Mouse (Mus musculus) lung, postnatal 0 days (tissue): ENCODE results near the gene Cnga1.

ENCODE experiments used
- CTCF ChIP-seq: IDR thresholded peaks from 2 replicates; pipeline ENCODE4 v1.5.1; 2016; ENCODE audit warnings: antibody characterized with exemption, mild to moderate bottlenecking
- EP300 ChIP-seq: IDR thresholded peaks from 2 replicates; pipeline ENCODE4 v1.6.1; 2016; ENCODE audit warnings: antibody characterized with exemption, mild to moderate bottlenecking, control low read depth

DNA sequence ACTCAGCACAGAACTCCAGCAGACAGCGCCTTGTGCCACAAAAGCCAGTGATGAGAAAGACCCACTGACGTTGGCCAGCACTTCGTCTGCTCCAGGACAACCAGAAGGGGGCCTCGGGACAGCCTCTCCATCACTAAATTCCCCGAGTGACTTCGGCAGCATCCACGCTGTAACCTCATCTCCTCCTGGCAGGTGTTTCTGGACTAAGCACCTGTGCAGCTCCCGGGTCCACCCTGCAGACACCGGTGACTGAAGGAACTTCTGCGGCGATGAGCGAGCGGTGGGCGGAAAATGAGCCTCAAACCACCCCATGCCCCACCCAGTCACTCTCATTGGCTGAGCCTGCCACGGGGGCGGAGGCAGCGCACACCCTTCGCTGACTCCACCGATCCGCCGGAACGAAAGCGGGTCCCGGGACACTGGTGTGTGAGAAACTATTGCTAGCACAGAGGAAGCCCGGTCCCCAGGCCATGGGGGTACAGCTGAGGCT lies 3.4 kb upstream of the Cnga1 start, which contains the start of gene Nipal1:
- no peak for TF ChIP-seq EP300
- TF ChIP-seq CTCF = peak; percentile 39
